Comparison of ENCODE assay signal across 14 mouse cellular contexts in genomic region chr8:108327711-108328110, GRCm38 (mm10).
A peak's percentile ranks its signal among the peaks of the same experiment; 100 is the strongest.
DNase-seq lines count a peak whose midpoint lies in the region; TF ChIP-seq lines count a peak whose summit lies in the region.
"Had no signal": no experiment of that assay in that cellular context is flagged by ENCODE, and none has a peak within 500 bp of the region (broad histone marks: within the 10 kb centered on the region; RNA-seq: fewer than 3 reads in every experiment).

No protein-coding gene starts in this region.

- 66% methylated on average over 2 of the region's 2 CpGs for WGBS in kidney, adult 2 months

- H3K27me3 ChIP-seq in kidney, adult 2 months (replicated peaks; ENCODE audit: control insufficient read depth, insufficient read depth, low read length), result no peaks in the 10 kb centered on the region
- H3K27me3 ChIP-seq: intestine, embryonic 15.5 days; liver, embryonic 12.5 days had no signal

- TF ChIP-seq POLR2A in kidney, adult 2 months (IDR thresholded peaks at IDR 0.05; ENCODE audit: low read depth, low read length), result no peak

- DNase-seq in cerebellum, postnatal 10 days, result peak; percentile 6 to 14
- no peak for DNase-seq in cerebellum, postnatal 4 days (ENCODE audit: low spot score in 2 of 2)
- peak; percentile 7 for DNase-seq in kidney, postnatal 14 days
- no peak for DNase-seq in kidney, adult 2 months
- peak; percentile 51 for DNase-seq in adipocyte (ENCODE audit: low spot score)
- peak; percentile 30 for DNase-seq in layer of hippocampus, adult 9-11 months
- DNase-seq in yolk sac, embryonic 10.5 days (ENCODE audit: low spot score), result no peak
- no peak for DNase-seq in spleen, adult 18-20 months
- DNase-seq: B cell, adult 2 months; cerebellum, adult 9-11 months; kidney, postnatal 25 days had no signal

- no peak overlapping the region for H3K4me3 ChIP-seq in kidney, adult 2 months (ENCODE audit: insufficient read depth, low read depth, low read length)
- H3K4me3 ChIP-seq: embryonic facial prominence, embryonic 10.5 days; intestine, embryonic 15.5 days; liver, embryonic 12.5 days had no signal

- no peak overlapping the region for H3K27ac ChIP-seq in kidney, adult 2 months (ENCODE audit: insufficient read depth, low read depth, low read length)
- H3K27ac ChIP-seq: embryonic facial prominence, embryonic 10.5 days; intestine, embryonic 15.5 days; liver, embryonic 12.5 days had no signal

- no peaks in the 10 kb centered on the region for H3K4me1 ChIP-seq in kidney, adult 2 months (ENCODE audit: control insufficient read depth, insufficient read depth, low read length)
- H3K4me1 ChIP-seq: embryonic facial prominence, embryonic 10.5 days; intestine, embryonic 15.5 days; liver, embryonic 12.5 days had no signal

- TF ChIP-seq CTCF in kidney, adult 2 months (conservative IDR thresholded peaks at IDR 0.05; ENCODE audit: insufficient read depth, insufficient read length, low read depth, low read length), result no peak

- H3K36me3 ChIP-seq in kidney, adult 2 months (ENCODE audit: control insufficient read depth, insufficient read depth, low read length), result no peaks in the 10 kb centered on the region
- H3K36me3 ChIP-seq: embryonic facial prominence, embryonic 10.5 days; intestine, embryonic 15.5 days; liver, embryonic 12.5 days had no signal

Comparison
In these comparisons a context has a peak if more than half of its experiments do, and no peak if none do; other contexts are left out.
1. DNase-seq: peak in cerebellum, postnatal 10 days (2 of 2), kidney, postnatal 14 days (single experiment), adipocyte (single experiment) and layer of hippocampus, adult 9-11 months (single experiment); none in cerebellum, postnatal 4 days (0 of 2), kidney, adult 2 months (single experiment), yolk sac, embryonic 10.5 days (single experiment) and spleen, adult 18-20 months (0 of 2).